Comparison of ENCODE assay signal across 17 mouse cellular contexts in the genomic region with DNA sequence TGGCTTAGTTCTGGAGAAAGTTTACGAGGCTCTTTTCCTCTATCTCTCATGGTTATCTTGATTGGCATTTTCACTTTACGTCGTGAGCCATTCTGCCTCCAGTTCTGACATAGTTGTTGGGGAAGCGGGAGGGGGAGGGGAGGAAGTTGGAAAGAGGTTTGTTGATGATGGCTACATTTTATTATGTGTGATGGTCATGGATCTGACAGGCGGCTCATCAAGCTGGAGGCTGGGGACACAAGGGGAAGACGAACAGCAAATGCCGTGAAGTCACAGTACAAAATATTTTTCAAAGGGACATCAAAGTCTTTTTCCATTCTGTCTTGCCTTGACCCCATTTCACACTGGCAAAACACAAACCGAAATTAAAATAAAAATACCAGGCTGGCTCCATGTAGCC.
DNase-seq lines count a peak whose midpoint lies in the region; ATAC-seq lines count a peak whose summit lies in the region.
"Had no signal": no experiment of that assay in that cellular context is flagged by ENCODE, and none has a peak within 500 bp of the region (broad histone marks: within the 10 kb centered on the region; RNA-seq: fewer than 3 reads in every experiment).

No protein-coding gene starts in this region.

- H3K27ac ChIP-seq in kidney, embryonic 16.5 days (ENCODE audit: low read length): peak overlapping the region; percentile 48
- H3K27ac ChIP-seq in limb, embryonic 10.5 days: peak overlapping the region; percentile 61
- H3K27ac ChIP-seq: forebrain, embryonic 15.5 days; left cerebral cortex, adult 2 months; liver, embryonic 13.5 days; midbrain, embryonic 12.5 days had no signal

- H3K9me3 ChIP-seq in kidney, embryonic 16.5 days (ENCODE audit: low read length): no peaks in the 10 kb centered on the region
- H3K9me3 ChIP-seq in limb, embryonic 10.5 days (replicated peaks): no peaks in the 10 kb centered on the region
- H3K9me3 ChIP-seq: forebrain, embryonic 15.5 days; liver, embryonic 13.5 days; midbrain, embryonic 12.5 days had no signal

- no peaks in the 10 kb centered on the region for H3K36me3 ChIP-seq in kidney, embryonic 16.5 days (ENCODE audit: insufficient read depth, low read length)
- no peaks in the 10 kb centered on the region for H3K36me3 ChIP-seq in limb, embryonic 10.5 days
- H3K36me3 ChIP-seq: forebrain, embryonic 15.5 days; liver, embryonic 13.5 days; midbrain, embryonic 12.5 days had no signal

- no peak overlapping the region for H3K9ac ChIP-seq in kidney, embryonic 16.5 days (replicated peaks; ENCODE audit: low read length)
- H3K9ac ChIP-seq: forebrain, embryonic 15.5 days; liver, embryonic 13.5 days; midbrain, embryonic 12.5 days had no signal

- H3K4me1 ChIP-seq in kidney, embryonic 16.5 days (ENCODE audit: insufficient read depth, low read length): peaks cover 49% of the 10 kb centered on the region
- peaks cover 52% of the 10 kb centered on the region for H3K4me1 ChIP-seq in limb, embryonic 10.5 days
- H3K4me1 ChIP-seq: liver, embryonic 13.5 days had no signal

- ATAC-seq in kidney, embryonic 16.5 days (ENCODE audit: low FRiP score, low TSS enrichment): no peak
- ATAC-seq in erythroblast, adult 5-6 weeks (replicated peaks; ENCODE audit: low FRiP score, poor library complexity, severe bottlenecking): no peak
- ATAC-seq: forebrain, embryonic 15.5 days; intestine, postnatal 0 days had no signal

- no peak for DNase-seq in kidney, adult 9 months
- DNase-seq in adrenal gland, postnatal 10 days: peak; percentile 65
- no peak for DNase-seq in limb, embryonic 10.5 days (ENCODE audit: low spot score)
- DNase-seq in lung, postnatal 36 days: peak; percentile 61
- no peak for DNase-seq in frontal cortex, adult 2 months (ENCODE audit: extremely low spot score in 1 of 2, low spot score in 1 of 2)
- DNase-seq: cerebellum, postnatal 14 days; gastrocnemius, postnatal 10 days; heart, postnatal 4 days; liver, embryonic 13.5 days; right cerebral cortex, adult 18-20 months had no signal

- 27% methylated on average over 8 of the region's 8 CpGs for WGBS in kidney, embryonic 16.5 days
- WGBS in limb, embryonic 10.5 days: 18% methylated on average over 8 of the region's 8 CpGs

- H3K4me3 ChIP-seq in kidney, embryonic 16.5 days (ENCODE audit: low read length): no peak overlapping the region
- H3K4me3 ChIP-seq in limb, embryonic 10.5 days: no peak overlapping the region
- H3K4me3 ChIP-seq: forebrain, embryonic 15.5 days; left cerebral cortex, adult 2 months; liver, embryonic 13.5 days; midbrain, embryonic 12.5 days had no signal

- H3K27me3 ChIP-seq in kidney, embryonic 16.5 days (ENCODE audit: insufficient read depth, low read length): no peaks in the 10 kb centered on the region
- peaks cover 29% of the 10 kb centered on the region for H3K27me3 ChIP-seq in limb, embryonic 10.5 days (ENCODE audit: low read depth, poor library complexity, severe bottlenecking)
- H3K27me3 ChIP-seq: forebrain, embryonic 15.5 days; liver, embryonic 13.5 days had no signal

- no peak overlapping the region for H3K4me2 ChIP-seq in kidney, embryonic 16.5 days (replicated peaks; ENCODE audit: low read depth, low read length)
- H3K4me2 ChIP-seq: forebrain, embryonic 15.5 days; heart, embryonic 11.5 days; liver, embryonic 13.5 days; midbrain, embryonic 12.5 days had no signal

Comparison
In these comparisons a context has a peak if more than half of its experiments do, and no peak if none do; other contexts are left out.
1. DNase-seq: peak in adrenal gland, postnatal 10 days (single experiment) and lung, postnatal 36 days (single experiment); none in kidney, adult 9 months (single experiment), limb, embryonic 10.5 days (single experiment) and frontal cortex, adult 2 months (0 of 2).